Mouse (Mus musculus) kidney, adult 11 months (tissue): ENCODE data around the gene Arhgap25.
"Not testable (repeated sequence)": the region's sequence is repeated elsewhere in the genome, so short reads cannot be mapped to it uniquely, and the experiment has no call there.

Source experiments
- DNase-seq: peaks from one replicate; pipeline ENCODE4 v3.0.0; 2022

Arhgap25 gene

GRCm38 (mm10) chr6:87532953-87533710 lies at the start of gene Arhgap25:
Gene Arhgap25, minus strand, starts transcription at chr6:87533259.
- no peak for DNase-seq

- DNase-seq = no peak
Observed at GRCm38 (mm10) chr6:87582456-87582855, 49.4 kb upstream of the Arhgap25 start.

GRCm38 (mm10) chr6:87581581-87581980 lies 48.5 kb upstream of the Arhgap25 start:
- no peak for DNase-seq

- no peak for DNase-seq
Observed at GRCm38 (mm10) chr6:87581071-87581470, 48.0 kb upstream of the Arhgap25 start.

GRCm38 (mm10) chr6:87578247-87578646 lies 45.2 kb upstream of the Arhgap25 start:
- no peak for DNase-seq

- DNase-seq = no peak
Observed at GRCm38 (mm10) chr6:87576648-87577330, 43.7 kb upstream of the Arhgap25 start.

GRCm38 (mm10) chr6:87571863-87572262 lies 38.8 kb upstream of the Arhgap25 start:
- DNase-seq = not testable (repeated sequence)

GRCm38 (mm10) chr6:87567686-87568593 lies 34.9 kb upstream of the Arhgap25 start:
- DNase-seq = no peak

- no peak for DNase-seq
Observed at GRCm38 (mm10) chr6:87565166-87565565, 32.1 kb upstream of the Arhgap25 start.

- no peak for DNase-seq
Observed at GRCm38 (mm10) chr6:87564356-87564755, 31.3 kb upstream of the Arhgap25 start.

GRCm38 (mm10) chr6:87553724-87554123 lies 20.7 kb upstream of the Arhgap25 start:
- DNase-seq = no peak

- DNase-seq = no peak
Observed at GRCm38 (mm10) chr6:87552054-87552807, 19.2 kb upstream of the Arhgap25 start.

GRCm38 (mm10) chr6:87547836-87548235 lies 14.8 kb upstream of the Arhgap25 start:
- DNase-seq = no peak

GRCm38 (mm10) chr6:87547431-87547830 lies 14.4 kb upstream of the Arhgap25 start:
- DNase-seq = no peak

GRCm38 (mm10) chr6:87545331-87546217 lies 12.5 kb upstream of the Arhgap25 start:
- DNase-seq = no peak

GRCm38 (mm10) chr6:87542027-87542426 lies 9.0 kb upstream of the Arhgap25 start:
- peak; percentile 23 for DNase-seq

GRCm38 (mm10) chr6:87541171-87541571 lies 8.1 kb upstream of the Arhgap25 start:
- DNase-seq = no peak

- peak; percentile 37 for DNase-seq
Observed at GRCm38 (mm10) chr6:87538376-87539270, 5.6 kb upstream of the Arhgap25 start.

- no peak for DNase-seq
Observed at GRCm38 (mm10) chr6:87537678-87538077, 4.6 kb upstream of the Arhgap25 start.

- no peak for DNase-seq
Observed at GRCm38 (mm10) chr6:87536270-87536669, 3.2 kb upstream of the Arhgap25 start.
